Mouse (Mus musculus) adrenal gland, postnatal 10 days (tissue): ENCODE data around the gene Nudt21. TPM values are rescaled to one million over a fixed set of nuclear protein-coding genes. Genes with fewer than 3 reads are reported as not detected.

Source experiments
- DNase-seq: peaks from one replicate; pipeline ENCODE4 v3.0.0; 2021; ENCODE audit warnings: mixed read lengths
- long read RNA-seq, 2 experiments: library from polyadenylated mRNA; stranded (forward); transcript quantifications; one replicate each; pipeline ENCODE4 v2.0.0; 2021
- total RNA-seq, 2 experiments: library from RNA; stranded (reverse); gene quantifications; 2 replicates each; pipeline ENCODE4 v1.2.3; 2021

Gene Nudt21
- total RNA-seq, result 10 to 100 TPM; 47.6 to 48.3 TPM
- long read RNA-seq, experiment 1, full-length matches to known transcripts, result 91 of 96 reads
- long read RNA-seq, experiment 1, partial matches to known transcripts, result 1 of 96 reads
- long read RNA-seq, experiment 1, other reads (novel, unspliced or antisense), result 4 of 96 reads
- long read RNA-seq, experiment 2, full-length matches to known transcripts, result 42 of 44 reads
- long read RNA-seq, experiment 2, partial matches to known transcripts, result 2 of 44 reads
- long read RNA-seq, experiment 2, other reads (novel, unspliced or antisense), result 0 of 44 reads

- peak; percentile 94 for DNase-seq
Measured at GRCm38 (mm10) chr8:94036944-94037524, at the start of gene Nudt21, which contains the start of gene Ogfod1. Gene Nudt21, minus strand, starts transcription at chr8:94037031. Gene Ogfod1, plus strand, starts transcription at chr8:94037198.

- DNase-seq, result no peak
Measured at GRCm38 (mm10) chr8:94076461-94077192, 39.8 kb upstream of the Nudt21 start.

- DNase-seq, result no peak
Measured at GRCm38 (mm10) chr8:94068793-94069192, 32.0 kb upstream of the Nudt21 start.

GRCm38 (mm10) chr8:94066121-94066863 is 29.5 kb upstream of the Nudt21 start:
- no peak for DNase-seq

DNA sequence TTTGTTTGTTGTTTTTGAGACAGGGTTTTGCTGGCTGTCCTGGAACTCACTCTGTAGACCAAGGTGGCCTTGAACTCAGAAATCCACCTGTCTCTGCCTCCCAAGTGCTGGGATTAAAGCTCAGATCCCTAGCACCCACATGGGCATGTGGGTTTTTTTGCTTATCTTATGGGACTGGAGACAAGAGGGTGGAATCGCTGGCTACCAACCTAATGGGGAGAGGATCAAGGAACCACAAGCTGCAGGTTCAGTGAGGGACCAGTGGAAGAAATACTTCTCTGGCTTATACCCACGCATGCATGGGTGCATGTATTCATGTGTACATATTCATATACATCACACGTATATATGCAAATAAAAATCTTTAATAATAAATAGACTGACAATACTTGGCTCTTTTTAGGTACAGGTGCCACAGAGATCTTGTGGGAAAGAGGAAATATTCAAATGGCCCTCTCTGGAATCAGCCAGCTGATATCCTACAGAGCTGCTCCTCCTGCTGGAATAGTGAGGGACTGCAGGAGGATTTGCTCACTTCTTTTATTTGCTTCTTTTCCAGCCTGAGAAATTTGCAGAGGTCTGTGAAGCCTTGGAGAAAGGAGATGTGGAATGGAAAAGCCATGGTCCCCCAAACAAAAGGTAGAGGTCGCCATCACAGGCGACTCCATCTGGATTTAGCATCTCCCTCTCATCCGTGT is 20.5 kb upstream of the Nudt21 start:
- peak; percentile 70 for DNase-seq

DNA sequence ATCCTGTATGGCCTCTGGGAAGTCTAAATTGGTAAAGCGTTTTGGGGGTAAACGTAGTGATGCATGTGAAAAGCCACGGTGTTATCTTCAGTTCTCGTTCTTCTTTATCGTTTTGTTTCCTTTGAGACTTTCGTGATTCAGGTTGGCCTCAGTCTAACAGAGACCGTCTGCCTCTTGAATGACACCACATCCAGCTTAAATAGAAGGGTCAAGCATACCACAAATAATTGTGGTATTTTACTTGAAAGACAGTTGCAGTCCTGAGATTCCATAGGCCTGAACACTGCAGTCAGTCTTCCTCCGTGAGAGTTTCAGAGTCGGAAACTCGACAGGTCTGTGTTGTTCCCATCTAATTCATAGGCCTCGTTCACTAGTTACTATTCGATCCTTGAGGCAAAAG is 15.9 kb upstream of the Nudt21 start:
- DNase-seq, result no peak

DNA sequence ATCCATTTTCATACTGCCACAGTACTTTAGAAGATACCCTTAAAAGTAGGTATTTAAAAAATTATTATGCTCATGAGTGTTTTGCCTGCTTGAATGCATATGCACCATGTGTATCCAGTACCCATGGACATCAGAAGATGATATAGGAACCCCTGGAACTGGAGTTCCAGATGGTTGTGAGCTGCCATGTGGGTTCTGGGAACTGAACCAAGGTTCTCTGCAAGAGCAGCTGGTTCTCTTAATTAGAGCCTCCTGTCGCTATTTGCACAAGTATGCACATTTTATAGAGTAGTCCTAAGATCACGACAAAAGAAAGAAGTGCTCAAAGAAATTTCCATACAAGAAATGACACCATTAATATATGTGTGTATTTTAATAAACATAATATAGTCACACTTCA is 11.0 kb upstream of the Nudt21 start:
- no peak for DNase-seq

DNA sequence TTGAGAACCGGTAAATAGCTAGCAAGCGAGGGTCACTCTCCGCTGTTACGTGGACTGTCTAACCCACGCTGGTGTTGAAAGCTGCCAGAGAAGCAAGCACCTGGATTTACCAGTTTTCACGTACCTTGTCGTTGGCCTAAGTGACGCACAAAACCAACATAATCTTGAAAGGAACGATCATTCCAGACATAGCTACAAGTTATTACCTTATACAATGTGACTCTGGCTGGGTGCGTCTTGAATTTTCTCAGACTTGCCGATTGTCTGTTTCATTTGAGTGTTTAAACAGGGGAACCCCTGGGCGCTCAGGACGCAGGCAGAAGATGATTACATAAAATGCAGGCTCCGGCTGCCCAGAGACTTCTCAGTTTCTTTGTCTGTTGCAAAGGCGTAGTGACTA is 975 bp upstream of the Nudt21 start:
- DNase-seq, result peak; percentile 4

DNA sequence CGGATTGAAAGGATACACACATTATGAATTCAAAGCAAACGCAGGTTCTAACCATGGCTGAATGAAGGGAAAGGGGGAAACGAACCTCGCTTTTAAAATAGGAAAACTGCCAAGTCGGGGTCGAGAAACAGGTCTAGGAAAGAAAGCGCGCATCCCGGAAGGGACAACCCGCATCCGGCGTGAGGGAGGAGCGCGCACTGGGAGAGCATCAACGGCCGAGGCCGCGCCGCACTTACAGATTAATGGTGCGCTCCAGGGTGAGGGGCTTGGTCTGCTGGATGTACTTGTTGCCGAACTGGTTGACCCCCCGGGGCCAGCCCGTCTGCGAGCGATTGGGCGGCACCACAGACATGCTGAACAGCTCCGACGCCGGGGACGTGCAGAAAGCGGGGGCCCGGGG is 290 bp downstream of the Nudt21 start:
- DNase-seq, result peak; percentile 79

- DNase-seq, result no peak
Measured at GRCm38 (mm10) chr8:94035200-94035599, 1.6 kb downstream of the Nudt21 start.

GRCm38 (mm10) chr8:94033601-94034000 is 3.2 kb downstream of the Nudt21 start:
- no peak for DNase-seq

GRCm38 (mm10) chr8:94029701-94030100 is 7.1 kb downstream of the Nudt21 start:
- DNase-seq, result no peak

DNA sequence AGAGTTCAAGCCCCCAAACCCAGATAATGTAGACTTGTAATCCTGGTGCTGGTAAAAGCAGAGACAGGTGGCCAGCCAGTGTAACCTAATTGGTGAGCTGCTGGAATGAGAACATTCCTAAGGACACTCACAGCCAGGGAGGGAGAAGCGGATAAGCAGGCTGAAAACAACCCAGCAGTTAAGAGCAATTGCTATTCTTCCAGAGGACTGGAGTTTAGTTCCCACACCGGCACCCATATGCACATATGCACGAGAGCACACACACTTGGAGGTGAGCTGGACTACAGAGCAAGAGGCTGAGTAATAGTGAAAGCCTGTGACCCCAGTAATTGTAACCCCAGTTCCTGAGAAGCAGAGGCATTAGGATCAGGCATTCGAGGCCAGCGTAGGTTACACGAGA is 12.9 kb downstream of the Nudt21 start:
- no peak for DNase-seq

DNA sequence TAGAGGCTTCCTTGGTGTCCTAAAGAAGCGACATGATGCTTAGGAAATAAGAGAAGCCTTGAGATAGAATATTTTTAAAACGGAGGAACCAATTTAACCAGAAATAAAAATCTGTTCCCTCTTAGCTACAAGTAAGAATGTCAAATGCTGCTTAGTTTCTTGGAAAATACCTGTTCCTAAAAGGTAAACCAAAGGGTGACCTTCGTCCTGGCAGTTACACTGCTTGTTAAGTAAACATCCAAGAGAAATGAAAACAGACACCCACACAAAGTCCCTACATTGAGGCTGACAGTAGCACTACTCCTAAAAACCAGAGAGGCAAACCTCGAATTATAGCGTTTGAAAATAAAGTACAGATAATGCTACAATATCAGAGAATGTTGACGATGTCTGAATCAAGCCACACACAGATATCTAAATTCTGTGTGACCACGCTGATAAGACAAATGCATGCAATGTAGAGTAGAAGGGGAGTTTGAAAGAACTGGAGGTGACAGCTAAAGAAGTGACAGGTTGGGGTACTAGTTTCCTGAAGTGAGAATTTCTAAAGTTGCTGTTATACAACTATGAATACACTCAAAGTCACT is 23.7 kb downstream of the Nudt21 start:
- no peak for DNase-seq

DNA sequence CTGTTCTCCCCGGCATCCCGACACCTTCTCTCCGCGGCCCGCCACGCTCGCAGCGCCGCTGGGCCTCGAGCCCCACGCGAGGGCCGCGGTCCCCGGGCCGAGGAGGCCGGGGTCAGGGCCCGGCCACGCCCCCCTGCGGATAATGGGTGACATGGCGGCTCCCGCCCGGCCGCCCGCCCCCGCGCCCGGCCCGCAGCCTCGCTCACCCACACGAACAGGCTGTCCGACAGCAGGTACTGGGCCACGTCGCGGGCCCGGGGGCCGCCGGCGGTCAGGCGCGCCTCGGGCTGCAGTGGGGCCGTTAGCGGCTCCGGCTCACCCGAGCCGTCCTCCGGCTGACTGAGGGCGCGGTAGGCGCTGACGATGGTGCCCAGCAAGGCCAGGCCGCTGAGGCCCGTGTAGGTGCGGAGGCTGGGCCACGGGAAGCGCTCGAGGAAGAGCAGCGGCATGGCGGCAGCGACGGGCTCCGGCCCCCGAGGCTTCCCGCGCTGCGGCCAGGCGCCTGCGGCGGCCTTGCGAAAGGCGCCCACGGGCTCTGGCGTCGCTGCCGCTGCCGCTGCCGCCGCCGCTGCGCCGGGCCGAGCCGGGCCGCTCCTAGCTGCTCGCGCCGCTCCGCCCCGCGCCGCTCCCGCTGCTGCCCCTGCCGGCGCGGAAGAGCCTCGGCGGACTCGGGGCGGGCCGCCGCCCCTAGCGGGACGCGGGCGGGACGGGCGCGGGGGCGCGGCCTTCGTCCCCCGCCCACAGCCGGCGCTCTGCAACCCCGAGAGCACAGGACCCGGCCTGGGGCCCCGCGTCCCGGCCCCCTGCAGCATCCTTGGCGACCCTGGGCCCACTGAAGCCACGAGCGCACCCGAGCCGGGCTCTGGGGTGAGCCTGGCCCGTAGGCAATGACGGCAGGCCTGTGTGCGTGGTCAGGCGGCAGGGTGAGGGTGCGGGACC is 24.5 kb downstream of the Nudt21 start, which contains the start of gene Amfr:
Gene Amfr, minus strand, starts transcription at position 830 of the 939 bp plus-strand sequence.
- peak; percentile 85 for DNase-seq

DNA sequence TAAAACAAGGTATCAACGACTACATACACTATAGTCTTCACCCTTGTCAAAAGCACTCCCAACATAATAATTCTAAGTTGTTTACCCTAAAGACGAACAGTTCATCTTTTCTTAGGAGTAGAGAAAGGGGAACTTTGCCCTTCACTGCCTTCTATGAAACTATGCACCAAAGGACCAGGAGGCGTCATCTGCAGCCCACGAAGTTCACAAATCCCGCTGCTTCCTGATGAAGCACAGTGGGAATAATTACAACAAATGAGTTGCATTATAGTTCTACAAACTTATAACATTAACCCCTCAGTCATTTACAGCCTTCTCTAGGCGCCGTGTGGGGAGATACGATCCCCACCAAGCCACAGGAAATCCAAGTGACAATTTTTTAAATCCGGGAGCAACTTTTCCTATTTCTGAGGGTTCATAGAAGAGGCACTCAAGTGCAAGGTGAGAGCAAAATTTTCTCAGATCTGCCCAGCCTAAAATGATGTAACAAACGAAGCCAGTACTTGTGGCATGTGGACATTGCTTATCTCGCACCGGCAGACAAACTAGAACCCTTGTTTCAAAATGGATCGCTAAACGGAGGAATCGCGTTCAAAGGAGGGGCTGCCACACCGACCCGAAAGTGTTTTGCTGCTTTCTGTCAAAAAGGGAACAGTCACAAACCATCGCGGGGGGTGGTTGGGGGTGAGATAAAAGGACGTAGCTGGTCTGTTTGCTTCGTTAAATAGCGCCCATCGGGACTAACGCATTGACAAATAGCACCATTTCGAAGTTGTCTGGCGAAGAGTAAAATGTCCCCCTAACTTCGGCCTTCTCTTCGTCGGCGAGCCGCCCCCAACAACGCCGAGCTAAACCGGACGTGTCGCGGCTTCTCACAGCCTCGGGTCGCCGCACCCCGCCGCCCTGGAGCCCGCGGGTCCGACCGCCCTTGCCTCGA is 25.5 kb downstream of the Nudt21 start:
- DNase-seq, result no peak

DNA sequence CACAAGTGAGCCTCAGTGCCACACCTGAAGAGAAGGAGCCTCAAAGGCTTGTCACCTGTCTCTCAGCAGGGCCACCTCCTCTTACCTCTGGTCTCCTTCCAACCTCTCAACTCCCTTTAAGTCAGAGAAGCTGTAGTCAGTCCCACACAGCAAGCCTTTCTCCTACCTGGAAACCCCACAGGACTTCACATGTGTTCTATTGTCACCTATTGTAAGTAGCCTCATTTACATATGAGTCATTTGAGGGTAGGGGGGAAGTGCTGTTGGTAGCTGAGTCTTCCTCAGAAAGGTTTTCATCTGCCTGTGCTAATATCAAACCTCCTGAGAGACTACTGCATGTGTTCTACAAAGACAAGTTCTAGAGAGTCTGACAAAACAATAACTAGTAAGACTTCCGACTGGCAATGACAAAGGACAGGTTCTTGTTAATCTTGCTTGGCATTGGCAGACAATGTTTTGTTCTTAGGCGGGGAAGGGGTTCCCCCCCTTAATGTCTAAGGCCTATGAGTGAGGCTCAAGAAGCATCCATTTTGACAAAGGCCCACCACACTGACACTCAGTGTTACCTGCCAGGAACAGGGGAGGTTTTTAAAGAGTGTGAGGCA is 26.6 kb downstream of the Nudt21 start:
- no peak for DNase-seq

GRCm38 (mm10) chr8:94009243-94009845 is 27.5 kb downstream of the Nudt21 start:
- peak; percentile 12 for DNase-seq
